Mouse (Mus musculus): ENCODE results near the gene P2rx3.

The P2rx3 gene

GRCm38 (mm10) chr2:85043623-85044022 lies 6.4 kb upstream of the P2rx3 start:
- DNase-seq (ENCODE audit: low read depth), result no peak

GRCm38 (mm10) chr2:85038336-85038735 lies 1.1 kb upstream of the P2rx3 start:
- DNase-seq (ENCODE audit: low read depth), result no peak

- DNase-seq (ENCODE audit: low read depth), result no peak
Observed at GRCm38 (mm10) chr2:85036507-85037046, 685 bp downstream of the P2rx3 start.

DNA sequence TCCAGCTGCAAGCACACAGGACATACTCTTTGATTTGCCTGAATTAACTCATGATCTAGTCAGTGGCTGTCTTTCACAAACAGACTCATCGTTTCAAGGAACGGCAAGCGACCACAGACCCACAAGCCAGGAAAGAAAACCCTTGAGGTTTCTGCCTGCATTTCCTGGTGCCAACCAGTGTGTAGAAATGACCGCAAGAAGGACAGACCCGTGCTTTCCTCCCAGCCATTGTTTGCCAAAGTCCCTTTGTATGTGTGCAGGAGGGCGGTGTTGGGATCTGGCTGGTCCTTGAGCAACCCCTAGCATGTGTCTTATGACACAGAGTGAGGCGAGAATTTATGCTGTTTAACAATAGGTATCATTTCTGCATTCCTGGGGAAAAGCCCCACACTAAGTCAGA lies 3.1 kb downstream of the P2rx3 start:
- no peak for DNase-seq (ENCODE audit: low read depth)

- no peak for DNase-seq (ENCODE audit: low read depth)
Observed at GRCm38 (mm10) chr2:85033121-85033520, 4.1 kb downstream of the P2rx3 start.

DNA sequence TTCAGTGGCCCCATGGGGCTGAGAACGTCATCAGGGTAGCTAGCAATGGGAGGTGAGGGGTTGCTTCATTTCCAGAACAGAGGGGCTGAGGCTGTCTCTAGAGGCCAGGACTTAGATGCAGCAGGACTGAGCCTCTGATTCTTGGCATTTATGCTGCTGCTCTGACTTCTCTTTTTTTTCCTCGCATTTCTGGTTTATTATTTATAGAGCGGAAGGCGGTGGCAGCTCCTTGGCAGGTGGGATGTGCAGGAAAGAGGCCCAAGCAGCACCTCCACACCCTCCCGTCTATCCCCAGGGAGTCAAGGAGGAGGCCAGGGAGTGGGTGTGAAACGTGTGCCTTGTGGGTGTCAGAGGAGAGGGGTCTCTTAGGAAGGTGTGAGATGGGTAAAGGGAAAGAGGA lies 6.3 kb downstream of the P2rx3 start:
- DNase-seq (ENCODE audit: low read depth), result no peak

GRCm38 (mm10) chr2:85029897-85030296 lies 7.4 kb downstream of the P2rx3 start:
- no peak for DNase-seq (ENCODE audit: low read depth)

DNA sequence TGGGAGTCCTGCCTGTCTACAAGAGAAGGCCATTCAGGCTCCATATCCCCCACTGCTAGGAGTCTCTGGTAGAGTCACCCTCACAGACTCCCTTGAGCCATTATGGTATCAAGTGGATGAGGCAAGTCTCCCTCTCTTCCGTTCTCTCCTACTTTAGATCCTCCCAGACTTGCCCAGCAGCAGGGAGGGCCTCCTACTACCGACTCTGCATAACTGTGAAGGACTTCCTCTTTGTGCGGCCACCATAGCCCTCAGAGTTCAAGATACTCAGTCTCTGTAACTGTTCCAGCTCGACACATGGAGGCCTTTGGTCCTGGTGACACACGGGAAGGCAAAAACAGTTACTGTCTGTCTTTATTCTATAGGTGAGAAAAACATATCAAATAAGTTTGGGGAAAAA lies 10.0 kb downstream of the P2rx3 start:
- DNase-seq (ENCODE audit: low read depth), result no peak

DNA sequence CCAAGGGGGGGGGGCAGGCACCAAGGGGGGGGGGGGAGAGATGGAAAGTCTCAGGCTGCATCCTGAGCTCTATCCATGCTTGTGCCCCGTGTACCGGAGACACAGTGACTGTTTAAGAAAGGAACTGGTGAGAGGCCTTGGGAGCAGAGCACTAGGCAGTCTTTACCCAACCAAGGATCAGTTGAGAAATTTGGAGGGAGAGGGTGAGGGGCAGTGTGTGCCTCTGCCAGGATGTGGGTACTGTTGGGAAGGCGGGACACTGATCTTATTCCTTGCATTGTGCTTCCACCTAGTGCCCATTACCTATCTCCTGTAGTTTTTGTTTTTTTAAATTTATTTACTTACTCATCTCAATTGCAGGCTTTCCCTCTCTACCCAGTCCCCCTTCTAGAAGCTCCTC lies 11.1 kb downstream of the P2rx3 start:
- no peak for DNase-seq (ENCODE audit: low read depth)

DNA sequence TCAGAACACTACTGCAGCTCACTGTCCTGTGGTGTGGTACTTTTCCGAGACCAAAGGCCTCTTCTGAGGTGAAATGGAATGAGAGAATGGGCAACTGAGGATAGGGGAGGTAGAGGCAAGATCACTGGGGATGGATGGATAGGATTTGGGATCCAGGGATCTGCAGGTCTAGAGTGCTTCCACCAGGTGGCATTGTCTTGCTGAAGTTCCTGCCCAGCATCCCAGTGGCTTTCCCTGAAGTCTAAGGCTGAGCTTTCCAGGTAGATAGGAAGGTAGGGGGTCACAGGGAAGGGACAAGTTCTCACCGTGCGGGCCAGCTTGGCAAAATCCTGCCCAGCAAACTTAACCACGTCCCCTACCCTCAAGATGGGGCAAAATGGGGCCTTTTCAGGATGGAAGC lies 15.2 kb downstream of the P2rx3 start:
- no peak for DNase-seq (ENCODE audit: low read depth)

DNA sequence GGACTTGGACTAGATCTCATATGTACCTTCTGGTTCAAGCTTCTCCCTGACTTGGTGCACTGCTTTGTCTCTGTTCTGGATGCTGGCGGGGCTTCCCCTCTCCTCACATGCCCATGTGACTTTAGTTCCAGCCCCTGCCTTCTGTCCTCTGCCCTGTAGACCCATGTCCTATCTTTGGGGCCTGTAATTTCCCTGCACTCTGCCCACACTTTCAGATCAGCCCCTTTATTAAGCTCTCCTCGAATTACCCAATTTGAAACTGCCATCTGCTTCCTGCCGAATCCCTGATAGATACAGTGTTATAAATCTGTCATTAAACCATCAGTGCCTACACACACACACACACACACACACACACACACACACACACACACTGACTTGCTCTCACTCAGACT lies 22.7 kb downstream of the P2rx3 start:
- DNase-seq (ENCODE audit: low read depth), result no peak

- no peak for DNase-seq (ENCODE audit: low read depth)
Observed at GRCm38 (mm10) chr2:85013826-85014587, 23.3 kb downstream of the P2rx3 start.

DNA sequence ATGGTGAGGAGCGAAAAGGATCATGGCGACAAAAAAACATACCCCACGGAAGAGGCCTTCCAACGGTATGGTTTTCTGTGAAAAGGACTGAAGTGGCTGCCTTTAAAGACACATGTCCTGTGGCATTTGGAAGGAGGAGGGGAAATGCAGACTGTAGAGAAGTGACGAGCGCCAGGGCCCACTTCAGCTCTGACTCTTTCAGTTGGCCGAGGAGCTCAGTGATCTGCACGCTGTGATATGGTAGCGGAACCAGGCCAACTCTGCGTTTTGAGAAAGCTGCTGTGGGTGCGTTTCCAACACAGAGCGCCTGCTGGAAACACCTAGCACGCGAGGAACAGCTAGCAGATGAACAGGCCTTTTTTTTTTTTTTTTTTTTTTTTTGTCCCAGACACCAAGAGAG lies 24.6 kb downstream of the P2rx3 start:
- no peak for DNase-seq (ENCODE audit: low read depth)

GRCm38 (mm10) chr2:85011906-85012604 lies 25.2 kb downstream of the P2rx3 start:
- DNase-seq (ENCODE audit: low read depth), result peak; percentile 41

DNA sequence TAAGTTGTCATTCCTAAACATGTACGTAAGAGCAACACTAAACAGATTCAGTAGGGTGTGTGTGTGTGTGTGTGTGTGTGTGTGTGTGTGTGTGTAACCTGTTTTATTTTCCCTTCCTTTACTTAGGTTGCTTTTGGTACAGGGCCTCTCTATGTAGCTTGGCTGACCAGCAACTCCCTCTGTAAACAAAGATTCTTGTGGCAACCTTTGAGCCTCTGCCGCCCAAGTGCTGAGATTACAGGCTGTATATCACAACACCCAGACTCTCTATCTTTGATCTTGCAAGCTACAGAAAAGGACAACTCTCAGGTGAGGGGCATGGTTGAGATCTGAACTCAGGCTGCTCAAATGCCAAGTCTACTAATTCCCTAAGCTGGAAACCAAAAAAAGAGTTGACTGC lies 28.1 kb downstream of the P2rx3 start:
- DNase-seq (ENCODE audit: low read depth), result no peak

GRCm38 (mm10) chr2:85007729-85008128 lies 29.5 kb downstream of the P2rx3 start:
- DNase-seq (ENCODE audit: low read depth), result no peak

- no peak for DNase-seq (ENCODE audit: low read depth)
Observed at GRCm38 (mm10) chr2:85006600-85006999, 30.7 kb downstream of the P2rx3 start.

DNA sequence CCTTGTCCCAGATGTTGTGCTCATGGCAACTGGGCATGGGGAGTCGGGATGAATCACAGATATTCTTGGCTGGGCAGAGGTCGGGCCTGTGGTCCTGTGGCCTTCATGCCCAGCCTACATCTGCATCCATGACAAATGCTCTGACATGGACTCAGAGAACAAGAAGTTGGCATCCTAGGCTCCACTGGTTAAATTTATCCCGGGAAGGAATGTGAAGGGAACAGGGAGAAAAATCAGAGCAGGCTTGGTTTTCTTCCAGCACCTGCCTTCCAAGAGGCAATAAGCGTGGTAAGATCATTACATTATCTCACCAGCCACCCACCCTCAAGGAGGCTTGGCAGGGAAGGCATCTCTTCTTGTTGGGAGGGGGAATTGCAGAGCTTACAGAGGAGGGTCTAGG lies 32.9 kb downstream of the P2rx3 start:
- DNase-seq (ENCODE audit: low read depth), result no peak

- no peak for DNase-seq (ENCODE audit: low read depth)
Observed at GRCm38 (mm10) chr2:85002575-85002974, 34.7 kb downstream of the P2rx3 start.

DNA sequence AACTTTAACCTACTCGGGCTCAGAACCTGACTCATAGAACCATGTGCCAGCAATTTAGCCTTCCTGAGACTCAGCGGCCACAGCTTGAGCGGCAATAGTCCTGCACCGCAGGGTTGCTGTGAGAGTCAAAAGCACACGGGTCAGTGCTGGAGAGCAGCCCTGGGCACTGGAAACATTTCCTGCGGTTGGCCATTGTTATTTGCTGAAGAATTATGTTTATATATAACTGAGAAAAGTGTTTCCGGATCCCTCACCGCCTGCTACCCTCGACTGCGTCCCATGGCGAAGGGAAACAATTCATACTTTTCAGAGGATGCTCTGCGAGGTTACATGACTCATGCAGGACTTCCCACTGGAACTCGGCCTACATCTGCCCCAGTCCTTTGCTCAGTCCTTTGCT lies 35.8 kb downstream of the P2rx3 start:
- DNase-seq (ENCODE audit: low read depth), result peak; percentile 79

- DNase-seq (ENCODE audit: low read depth), result no peak
Observed at GRCm38 (mm10) chr2:84999486-85000181, 37.6 kb downstream of the P2rx3 start.

GRCm38 (mm10) chr2:84996376-84996775 lies 40.9 kb downstream of the P2rx3 start:
- DNase-seq (ENCODE audit: low read depth), result no peak

GRCm38 (mm10) chr2:84987930-84988329 lies 49.3 kb downstream of the P2rx3 start, which contains the start of gene Prg3:
Prg3 (plus strand) TSS chr2:84988215.
- no peak for DNase-seq (ENCODE audit: low read depth)

Data from fibroblast of lung, adult 2 months (primary cell).